17 mouse cellular contexts compared by ENCODE assay signal in genomic region chrX:98452026-98452425, GRCm38 (mm10).
DNase-seq lines count a peak whose midpoint lies in the region; ATAC-seq and TF ChIP-seq lines count a peak whose summit lies in the region.
"Had no signal": no experiment of that assay in that cellular context is flagged by ENCODE, and none has a peak within 500 bp of the region (broad histone marks: within the 10 kb centered on the region; RNA-seq: fewer than 3 reads in every experiment).

No protein-coding gene starts in this region.

- H3K9ac ChIP-seq in forebrain, embryonic 14.5 days (ENCODE audit: low read length) = no peak overlapping the region
- H3K9ac ChIP-seq in forebrain, embryonic 13.5 days = no peak overlapping the region
- H3K9ac ChIP-seq in hindbrain, postnatal 0 days (replicated peaks; ENCODE audit: low read length) = no peak overlapping the region
- H3K9ac ChIP-seq in hindbrain, embryonic 14.5 days = no peak overlapping the region
- H3K9ac ChIP-seq in embryonic facial prominence, embryonic 12.5 days = no peak overlapping the region
- H3K9ac ChIP-seq in intestine, embryonic 15.5 days = no peak overlapping the region
- H3K9ac ChIP-seq: liver, embryonic 12.5 days had no signal

- peak; percentile 13 for DNase-seq in forebrain, embryonic 14.5 days (ENCODE audit: low spot score)
- peak; percentile 54 for DNase-seq in hindbrain, postnatal 0 days (ENCODE audit: low spot score)
- DNase-seq in hindbrain, embryonic 14.5 days (ENCODE audit: low spot score) = no peak
- peak; percentile 4 for DNase-seq in NIH3T3 (ENCODE audit: low read depth)
- no peak for DNase-seq in spleen, postnatal 4 days (ENCODE audit: low spot score in 2 of 2)
- DNase-seq: cerebellum, postnatal 36 days; heart, postnatal 4 days; kidney, adult 18-20 months; kidney, postnatal 36 days; right cerebral cortex, adult 18-20 months had no signal

- H3K4me1 ChIP-seq in forebrain, embryonic 14.5 days (ENCODE audit: control insufficient read depth, insufficient read depth, low read length) = no peaks in the 10 kb centered on the region
- H3K4me1 ChIP-seq in forebrain, embryonic 13.5 days = no peaks in the 10 kb centered on the region
- H3K4me1 ChIP-seq in hindbrain, postnatal 0 days (ENCODE audit: insufficient read depth, low read length) = no peaks in the 10 kb centered on the region
- H3K4me1 ChIP-seq in hindbrain, embryonic 14.5 days (replicated peaks; ENCODE audit: control insufficient read depth, insufficient read depth, low read length) = no peaks in the 10 kb centered on the region
- no peaks in the 10 kb centered on the region for H3K4me1 ChIP-seq in embryonic facial prominence, embryonic 12.5 days
- H3K4me1 ChIP-seq in intestine, embryonic 15.5 days (replicated peaks) = no peaks in the 10 kb centered on the region
- H3K4me1 ChIP-seq: heart, embryonic 10.5 days; liver, embryonic 12.5 days had no signal

- TF ChIP-seq CTCF in hindbrain, postnatal 0 days (IDR thresholded peaks at IDR 0.05; ENCODE audit: low read depth) = no peak

- WGBS in forebrain, embryonic 14.5 days = 68% methylated on average over 2 of the region's 2 CpGs
- 73% methylated on average over 2 of the region's 2 CpGs for WGBS in forebrain, embryonic 13.5 days
- 56% methylated on average over 2 of the region's 2 CpGs for WGBS in hindbrain, postnatal 0 days
- 73% methylated on average over 2 of the region's 2 CpGs for WGBS in hindbrain, embryonic 14.5 days
- WGBS in embryonic facial prominence, embryonic 12.5 days = 48% methylated on average over 2 of the region's 2 CpGs
- WGBS in intestine, embryonic 15.5 days = 72% methylated on average over 2 of the region's 2 CpGs

- no peaks in the 10 kb centered on the region for H3K27me3 ChIP-seq in forebrain, embryonic 14.5 days (replicated peaks; ENCODE audit: control insufficient read depth, insufficient read depth, low read length)
- no peaks in the 10 kb centered on the region for H3K27me3 ChIP-seq in forebrain, embryonic 13.5 days
- no peaks in the 10 kb centered on the region for H3K27me3 ChIP-seq in hindbrain, postnatal 0 days (ENCODE audit: insufficient read depth, low read length)
- no peaks in the 10 kb centered on the region for H3K27me3 ChIP-seq in hindbrain, embryonic 14.5 days (ENCODE audit: control insufficient read depth, insufficient read depth, low read length)
- no peaks in the 10 kb centered on the region for H3K27me3 ChIP-seq in embryonic facial prominence, embryonic 12.5 days
- no peaks in the 10 kb centered on the region for H3K27me3 ChIP-seq in intestine, embryonic 15.5 days (replicated peaks)
- H3K27me3 ChIP-seq: liver, embryonic 12.5 days had no signal

- ATAC-seq in forebrain, embryonic 14.5 days = peak; percentile 32; the same call in 1 of the 2 replicates
- no peak; the same call in 1 of the 2 replicates for ATAC-seq in forebrain, embryonic 13.5 days
- peak; percentile 85 for ATAC-seq in hindbrain, postnatal 0 days
- ATAC-seq in hindbrain, embryonic 14.5 days (ENCODE audit: low FRiP score) = no peak
- peak; percentile 84; the same call in 1 of the 2 replicates for ATAC-seq in embryonic facial prominence, embryonic 12.5 days (ENCODE audit: insufficient number of reproducible peaks, insufficient read depth, low FRiP score, low TSS enrichment)
- no peak for ATAC-seq in intestine, embryonic 15.5 days
- ATAC-seq: liver, embryonic 12.5 days had no signal

- H3K4me2 ChIP-seq in forebrain, embryonic 14.5 days (ENCODE audit: low read length) = no peak overlapping the region
- H3K4me2 ChIP-seq in forebrain, embryonic 13.5 days = no peak overlapping the region
- H3K4me2 ChIP-seq in hindbrain, postnatal 0 days (ENCODE audit: low read depth, low read length) = no peak overlapping the region
- no peak overlapping the region for H3K4me2 ChIP-seq in hindbrain, embryonic 14.5 days (replicated peaks)
- no peak overlapping the region for H3K4me2 ChIP-seq in embryonic facial prominence, embryonic 12.5 days (replicated peaks)
- no peak overlapping the region for H3K4me2 ChIP-seq in intestine, embryonic 15.5 days (replicated peaks)
- H3K4me2 ChIP-seq: liver, embryonic 12.5 days had no signal

- H3K27ac ChIP-seq in forebrain, embryonic 14.5 days (ENCODE audit: low read depth, low read length) = no peak overlapping the region
- H3K27ac ChIP-seq in forebrain, embryonic 13.5 days = no peak overlapping the region
- H3K27ac ChIP-seq in hindbrain, postnatal 0 days = no peak overlapping the region
- H3K27ac ChIP-seq in hindbrain, embryonic 14.5 days = no peak overlapping the region
- H3K27ac ChIP-seq in embryonic facial prominence, embryonic 12.5 days = no peak overlapping the region
- no peak overlapping the region for H3K27ac ChIP-seq in intestine, embryonic 15.5 days
- H3K27ac ChIP-seq: heart, embryonic 10.5 days; left cerebral cortex, adult 2 months; liver, embryonic 12.5 days had no signal

- H3K9me3 ChIP-seq in forebrain, embryonic 14.5 days (replicated peaks; ENCODE audit: control insufficient read depth, low read length) = no peaks in the 10 kb centered on the region
- no peaks in the 10 kb centered on the region for H3K9me3 ChIP-seq in forebrain, embryonic 13.5 days (replicated peaks)
- no peaks in the 10 kb centered on the region for H3K9me3 ChIP-seq in hindbrain, postnatal 0 days (ENCODE audit: low read length)
- no peaks in the 10 kb centered on the region for H3K9me3 ChIP-seq in hindbrain, embryonic 14.5 days (ENCODE audit: control insufficient read depth, low read length)
- H3K9me3 ChIP-seq in embryonic facial prominence, embryonic 12.5 days = no peaks in the 10 kb centered on the region
- H3K9me3 ChIP-seq in intestine, embryonic 15.5 days = no peaks in the 10 kb centered on the region
- H3K9me3 ChIP-seq: heart, embryonic 10.5 days; liver, embryonic 12.5 days had no signal

- H3K36me3 ChIP-seq in forebrain, embryonic 14.5 days (ENCODE audit: control insufficient read depth, insufficient read depth, low read length) = no peaks in the 10 kb centered on the region
- no peaks in the 10 kb centered on the region for H3K36me3 ChIP-seq in forebrain, embryonic 13.5 days (ENCODE audit: poor library complexity, severe bottlenecking)
- H3K36me3 ChIP-seq in hindbrain, postnatal 0 days (ENCODE audit: insufficient read depth, low read length) = no peaks in the 10 kb centered on the region
- H3K36me3 ChIP-seq in hindbrain, embryonic 14.5 days (replicated peaks; ENCODE audit: control insufficient read depth, insufficient read depth) = no peaks in the 10 kb centered on the region
- H3K36me3 ChIP-seq in embryonic facial prominence, embryonic 12.5 days = no peaks in the 10 kb centered on the region
- no peaks in the 10 kb centered on the region for H3K36me3 ChIP-seq in intestine, embryonic 15.5 days
- H3K36me3 ChIP-seq: heart, embryonic 10.5 days; liver, embryonic 12.5 days had no signal

- no peak overlapping the region for H3K4me3 ChIP-seq in forebrain, embryonic 14.5 days (ENCODE audit: low read depth, low read length)
- H3K4me3 ChIP-seq in forebrain, embryonic 13.5 days = no peak overlapping the region
- no peak overlapping the region for H3K4me3 ChIP-seq in hindbrain, postnatal 0 days (ENCODE audit: low read length)
- no peak overlapping the region for H3K4me3 ChIP-seq in hindbrain, embryonic 14.5 days (replicated peaks; ENCODE audit: low read length)
- H3K4me3 ChIP-seq in embryonic facial prominence, embryonic 12.5 days = no peak overlapping the region
- no peak overlapping the region for H3K4me3 ChIP-seq in intestine, embryonic 15.5 days (replicated peaks)
- H3K4me3 ChIP-seq: heart, embryonic 10.5 days; left cerebral cortex, adult 2 months; liver, embryonic 12.5 days; myocyte had no signal

Comparison
In these comparisons a context has a peak if more than half of its experiments do, and no peak if none do; other contexts are left out.
1. ATAC-seq: peak in forebrain, embryonic 14.5 days (single experiment), hindbrain, postnatal 0 days (single experiment) and embryonic facial prominence, embryonic 12.5 days (single experiment); none in forebrain, embryonic 13.5 days (single experiment), hindbrain, embryonic 14.5 days (single experiment) and intestine, embryonic 15.5 days (single experiment).
2. DNase-seq: peak in forebrain, embryonic 14.5 days (single experiment), hindbrain, postnatal 0 days (single experiment) and NIH3T3 (single experiment); none in hindbrain, embryonic 14.5 days (single experiment) and spleen, postnatal 4 days (0 of 2).